12 mouse cellular contexts compared by ENCODE assay signal in genomic region chr12:80815893-80816292, GRCm38 (mm10). TPM values are rescaled to one million over a fixed set of nuclear protein-coding genes. Genes with fewer than 3 reads are reported as not detected.
DNase-seq lines count a peak whose midpoint lies in the region; ATAC-seq and TF ChIP-seq lines count a peak whose summit lies in the region.
"Had no signal": no experiment of that assay in that cellular context is flagged by ENCODE, and none has a peak within 500 bp of the region (broad histone marks: within the 10 kb centered on the region; RNA-seq: fewer than 3 reads in every experiment).

No protein-coding gene starts in this region.

- no peak for DNase-seq in heart, adult 8-10 months (ENCODE audit: low spot score)
- no peak for DNase-seq in spleen, adult 2 months (ENCODE audit: low read depth in 1 of 2, low spot score in 2 of 2)
- no peak for DNase-seq in spleen, postnatal 36 days (ENCODE audit: low spot score in 2 of 2)
- peak; percentile 42 for DNase-seq in liver
- no peak for DNase-seq in frontal cortex, postnatal 14 days (ENCODE audit: low spot score in 2 of 2)
- DNase-seq in kidney, adult 11 months: no peak
- DNase-seq: gastrocnemius, postnatal 10 days; kidney, adult 9 months; layer of hippocampus, adult 9-11 months had no signal

- no peaks in the 10 kb centered on the region for H3K9me3 ChIP-seq in heart, embryonic 16.5 days (replicated peaks; ENCODE audit: control insufficient read depth, low read length)
- H3K9me3 ChIP-seq: limb, embryonic 13.5 days had no signal

- TF ChIP-seq CTCF in spleen, adult 2 months (IDR thresholded peaks at IDR 0.05; ENCODE audit: extremely low read depth, insufficient read depth, insufficient read length, insufficient replicate concordance): no peak
- no peak for TF ChIP-seq CTCF in olfactory bulb, adult 2 months (IDR thresholded peaks at IDR 0.05; ENCODE audit: insufficient read depth, low read depth, low read length)

- no peak overlapping the region for H3K4me2 ChIP-seq in heart, embryonic 16.5 days (ENCODE audit: low read depth, low read length)
- H3K4me2 ChIP-seq: limb, embryonic 13.5 days had no signal

- peaks cover 63% of the 10 kb centered on the region for H3K4me1 ChIP-seq in heart, embryonic 16.5 days (ENCODE audit: control insufficient read depth, insufficient read depth, low read length)
- peaks cover 31% of the 10 kb centered on the region for H3K4me1 ChIP-seq in spleen, adult 2 months (ENCODE audit: control insufficient read depth, insufficient read depth, insufficient read length)
- no peaks in the 10 kb centered on the region for H3K4me1 ChIP-seq in olfactory bulb, adult 2 months (ENCODE audit: control insufficient read depth, insufficient read depth, low read length)

- H3K9ac ChIP-seq in heart, embryonic 16.5 days (ENCODE audit: low read length): no peak overlapping the region
- H3K9ac ChIP-seq: limb, embryonic 13.5 days had no signal

- H3K27me3 ChIP-seq in heart, embryonic 16.5 days (ENCODE audit: control insufficient read depth, insufficient read depth, low read length): no peaks in the 10 kb centered on the region
- no peaks in the 10 kb centered on the region for H3K27me3 ChIP-seq in spleen, adult 2 months (ENCODE audit: control insufficient read depth, insufficient read depth, low read length)
- H3K27me3 ChIP-seq: limb, embryonic 13.5 days had no signal

- peak overlapping the region; percentile 4; the same call in 1 of the 2 replicates for H3K27ac ChIP-seq in heart, embryonic 16.5 days (ENCODE audit: low read length)
- H3K27ac ChIP-seq in spleen, adult 2 months (ENCODE audit: insufficient read depth, low read length): peak overlapping the region; percentile 32; the same call in 1 of the 2 replicates
- 0 out of 2 replicates have a peak overlapping the region, but pooled peaks have one; percentile 37 for H3K27ac ChIP-seq in olfactory bulb, adult 2 months (ENCODE audit: insufficient read depth, low read depth, low read length)
- H3K27ac ChIP-seq: limb, embryonic 13.5 days had no signal

- TF ChIP-seq POLR2A in spleen, adult 2 months (IDR thresholded peaks at IDR 0.05; ENCODE audit: low read depth, low read length): no peak
- TF ChIP-seq POLR2A in olfactory bulb, adult 2 months (IDR thresholded peaks at IDR 0.05; ENCODE audit: insufficient read depth, low read depth, low read length): no peak

- H3K36me3 ChIP-seq in heart, embryonic 16.5 days (ENCODE audit: control insufficient read depth, insufficient read depth): no peaks in the 10 kb centered on the region
- no peaks in the 10 kb centered on the region for H3K36me3 ChIP-seq in spleen, adult 2 months (ENCODE audit: control insufficient read depth, insufficient read depth, low read length)
- H3K36me3 ChIP-seq: limb, embryonic 13.5 days had no signal

- no peak overlapping the region for H3K4me3 ChIP-seq in heart, embryonic 16.5 days (ENCODE audit: low read length)
- no peak overlapping the region for H3K4me3 ChIP-seq in spleen, adult 2 months (ENCODE audit: extremely low read depth, insufficient read depth, insufficient read length)
- no peak overlapping the region for H3K4me3 ChIP-seq in olfactory bulb, adult 2 months (ENCODE audit: insufficient read depth, low read depth, low read length)
- H3K4me3 ChIP-seq: limb, embryonic 13.5 days had no signal

- ATAC-seq in heart, embryonic 16.5 days (replicated peaks; ENCODE audit: extremely low read depth, insufficient read depth, low FRiP score): no peak

- WGBS in heart, embryonic 16.5 days: 36% methylated on average over 3 of the region's 3 CpGs
- 75% methylated on average over 3 of the region's 3 CpGs for WGBS in spleen, adult 2 months
- WGBS in olfactory bulb, adult 2 months: 96% methylated on average over 3 of the region's 3 CpGs

RNA-seq across cellular contexts. Expression of gene Susd6, which starts 25.6 kb away (rescaled TPM):
- 18.1 and 19.4 TPM in 2 replicates for polyA plus RNA-seq in heart, embryonic 16.5 days (2015; fragmentation: Nextera tagmentation; extraction: Ambion mirVana)
- total RNA-seq in heart, adult 8-10 months (2022): 10 to 100 TPM; 70.6 to 75.8 (median 73.7) TPM
- 32.0 and 49.8 TPM in 2 replicates for polyA plus RNA-seq in spleen, adult 2 months (2012; rRNA removed)
- not detected in 2 replicates for polyA plus RNA-seq in olfactory bulb, adult 2 months (2012; ENCODE audit: insufficient read depth, insufficient read length, low replicate concordance, missing spikeins)

RNA-seq across cellular contexts. Expression of gene Ccdc177, which starts 55.4 kb away (rescaled TPM):
- polyA plus RNA-seq in heart, embryonic 16.5 days (2015; fragmentation: Nextera tagmentation; extraction: Ambion mirVana): not detected in 2 replicates
- under 1 TPM in 1 of 4 experiments, not detected in 3; 0.08 TPM for total RNA-seq in heart, adult 8-10 months (2022)
- not detected in 2 replicates for polyA plus RNA-seq in spleen, adult 2 months (2012; rRNA removed)
- polyA plus RNA-seq in olfactory bulb, adult 2 months (2012; ENCODE audit: insufficient read depth, insufficient read length, low replicate concordance, missing spikeins): not detected in 2 replicates
